Mouse (Mus musculus): ENCODE data around the gene Nisch. TPM values are rescaled to one million over a fixed set of nuclear protein-coding genes. Genes with fewer than 3 reads are reported as not detected.

The Nisch gene
- polyA plus RNA-seq (2014; fragmentation: Nextera tagmentation; extraction: Ambion mirVana) = 243 and 258 TPM in 2 replicates

DNA sequence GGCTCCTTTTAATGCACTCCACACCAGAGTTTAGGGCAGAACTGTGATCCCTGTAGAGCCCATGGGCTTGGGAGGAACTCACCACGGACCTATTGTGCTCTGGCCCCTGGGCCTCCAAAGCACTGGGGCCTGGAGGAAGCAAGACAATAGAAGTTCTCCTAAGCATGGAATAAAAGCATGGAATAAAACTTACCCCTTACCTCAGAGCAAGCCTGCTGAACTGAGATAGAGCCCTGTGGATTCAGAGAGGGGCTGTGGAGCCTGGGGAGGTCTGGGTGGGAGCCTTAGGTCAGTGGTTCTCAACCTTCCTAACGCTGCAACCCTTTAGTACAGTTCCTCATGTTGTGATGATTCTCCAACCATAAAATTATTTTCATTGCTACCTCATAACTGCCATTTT is at the start of gene Nisch:
Nisch (minus strand) TSS at position 101 of the 400 bp plus-strand sequence.
- DNase-seq (ENCODE audit: low spot score, missing footprints) = peak; percentile 81
- Histone ChIP-seq H3K4me2 (no peak within 1 kb of the TSS), H3K4me1 (ENCODE audit: control insufficient read depth, insufficient read depth, low read length) (no peaks in the 10 kb centered on the region), H3K4me3 (ENCODE audit: low read depth, low read length) (no peak within 1 kb of the TSS), H3K36me3 (ENCODE audit: control insufficient read depth, insufficient read depth, low read length) (no peaks in the 10 kb centered on the region), H3K27me3 (ENCODE audit: control insufficient read depth, insufficient read depth, low read length) (no peaks in the 10 kb centered on the region), H3K27ac (ENCODE audit: low read depth, low read length) (peak within 1 kb of the TSS; percentile 8; the same call in 1 of the 2 replicates), H3K9ac (ENCODE audit: low read length) (peak within 1 kb of the TSS; percentile 38), H3K9me3 (ENCODE audit: control insufficient read depth, low read length) (no peaks in the 10 kb centered on the region)
- ATAC-seq (ENCODE audit: low FRiP score) = no peak
- 61% methylated on average over 2 of the region's 2 CpGs for WGBS

DNA sequence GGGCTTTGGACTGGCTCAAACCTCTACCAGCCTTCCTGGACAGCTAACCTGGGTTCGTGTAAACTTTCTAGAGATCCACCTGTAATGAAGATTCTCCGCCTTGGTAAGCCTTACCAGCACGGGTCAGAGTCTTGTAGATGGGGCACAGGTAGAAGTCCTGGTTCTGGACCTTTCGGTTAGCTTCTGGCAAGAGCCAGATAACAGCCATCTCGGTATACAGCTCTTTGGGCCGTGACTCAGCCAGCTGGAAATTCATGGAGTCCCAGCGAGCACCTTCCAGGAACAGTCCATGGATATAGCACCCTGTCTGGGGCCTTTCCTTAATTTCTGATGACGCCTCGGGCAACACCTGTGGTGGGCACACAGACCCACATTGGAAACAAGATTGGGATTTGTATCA is 44.2 kb upstream of the Nisch start:
- H3K27ac ChIP-seq (ENCODE audit: low read depth, low read length) = no peak overlapping the region
- H3K27me3 ChIP-seq (ENCODE audit: control insufficient read depth, insufficient read depth, low read length) = no peaks in the 10 kb centered on the region
- H3K9me3 ChIP-seq (ENCODE audit: control insufficient read depth, low read length) = no peaks in the 10 kb centered on the region
- whole genome bisulfite sequencing = 92% methylated on average over 9 of the region's 9 CpGs
- no peak overlapping the region for H3K4me2 ChIP-seq
- no peak overlapping the region for H3K9ac ChIP-seq (ENCODE audit: low read length)
- H3K36me3 ChIP-seq (ENCODE audit: control insufficient read depth, insufficient read depth, low read length) = peaks cover 39% of the 10 kb centered on the region
- H3K4me3 ChIP-seq (ENCODE audit: low read depth, low read length) = no peak overlapping the region
- ATAC-seq (ENCODE audit: low FRiP score) (no peak), DNase-seq (ENCODE audit: low spot score, missing footprints) (no peak)
- H3K4me1 ChIP-seq (ENCODE audit: control insufficient read depth, insufficient read depth, low read length) = no peaks in the 10 kb centered on the region

DNA sequence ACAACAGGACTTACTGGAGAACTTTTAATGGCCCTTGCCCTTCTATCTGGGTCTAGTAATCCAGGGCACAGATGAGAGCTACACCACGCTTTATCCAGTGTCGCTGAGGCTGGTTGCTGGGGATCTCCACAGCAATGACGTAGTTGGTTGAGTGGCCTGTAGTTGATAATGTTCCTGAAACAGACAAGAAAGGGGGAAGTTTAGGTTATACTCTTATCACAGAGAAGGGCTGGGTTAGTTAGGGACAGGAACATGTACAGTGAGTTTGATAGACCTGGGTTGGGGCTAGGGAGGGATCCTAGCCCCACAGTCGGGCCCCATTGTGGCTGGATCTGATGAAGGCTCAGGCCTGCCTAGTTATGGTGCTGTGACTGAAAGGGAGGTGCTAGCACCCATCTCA is 43.6 kb upstream of the Nisch start:
- no peaks in the 10 kb centered on the region for H3K27me3 ChIP-seq (ENCODE audit: control insufficient read depth, insufficient read depth, low read length)
- no peak overlapping the region for H3K4me3 ChIP-seq (ENCODE audit: low read depth, low read length)
- H3K4me2 ChIP-seq = no peak overlapping the region
- no peak overlapping the region for H3K27ac ChIP-seq (ENCODE audit: low read depth, low read length)
- H3K4me1 ChIP-seq (ENCODE audit: control insufficient read depth, insufficient read depth, low read length) = no peaks in the 10 kb centered on the region
- no peaks in the 10 kb centered on the region for H3K9me3 ChIP-seq (ENCODE audit: control insufficient read depth, low read length)
- ATAC-seq (ENCODE audit: low FRiP score) = no peak
- peaks cover 44% of the 10 kb centered on the region for H3K36me3 ChIP-seq (ENCODE audit: control insufficient read depth, insufficient read depth, low read length)
- H3K9ac ChIP-seq (ENCODE audit: low read length) = no peak overlapping the region
- WGBS = 94% methylated on average over 4 of the region's 4 CpGs
- no peak for DNase-seq (ENCODE audit: low spot score, missing footprints)

DNA sequence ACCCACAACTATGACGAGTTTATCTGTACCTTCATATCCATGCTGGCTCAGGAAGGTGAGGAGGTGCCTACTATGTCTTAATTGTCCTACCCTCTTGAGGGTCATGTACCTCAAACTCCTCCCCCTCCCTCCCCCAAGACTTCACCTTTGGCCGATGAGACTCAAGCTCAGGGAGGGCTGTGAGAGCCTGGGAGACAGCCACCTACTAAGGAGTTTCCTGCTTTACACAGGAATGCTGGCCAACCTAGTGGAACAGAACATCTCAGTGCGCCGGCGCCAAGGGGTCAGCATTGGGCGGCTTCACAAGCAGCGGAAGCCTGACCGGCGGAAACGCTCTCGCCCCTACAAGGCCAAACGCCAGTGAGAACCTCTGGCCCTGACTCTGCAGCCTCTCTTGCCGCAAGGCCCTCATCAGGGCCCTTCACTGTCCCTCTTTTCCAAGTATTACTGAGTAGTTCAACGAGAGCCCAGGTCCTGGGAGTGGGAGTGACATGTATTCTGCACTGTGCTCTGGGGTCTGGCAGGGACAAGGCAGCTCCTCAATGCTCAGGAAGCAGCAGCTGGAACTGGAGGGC is 41.8 kb upstream of the Nisch start:
- Histone ChIP-seq H3K4me1 (ENCODE audit: control insufficient read depth, insufficient read depth, low read length) (no peaks in the 10 kb centered on the region), H3K4me2 (no peak overlapping the region), H3K36me3 (ENCODE audit: control insufficient read depth, insufficient read depth, low read length) (peaks cover 56% of the 10 kb centered on the region), H3K9me3 (ENCODE audit: control insufficient read depth, low read length) (no peaks in the 10 kb centered on the region), H3K9ac (ENCODE audit: low read length) (no peak overlapping the region), H3K4me3 (ENCODE audit: low read depth, low read length) (no peak overlapping the region), H3K27ac (ENCODE audit: low read depth, low read length) (no peak overlapping the region), H3K27me3 (ENCODE audit: control insufficient read depth, insufficient read depth, low read length) (no peaks in the 10 kb centered on the region)
- no peak for DNase-seq (ENCODE audit: low spot score, missing footprints)
- WGBS = 96% methylated on average over 14 of the region's 14 CpGs
- ATAC-seq (ENCODE audit: low FRiP score) = no peak

DNA sequence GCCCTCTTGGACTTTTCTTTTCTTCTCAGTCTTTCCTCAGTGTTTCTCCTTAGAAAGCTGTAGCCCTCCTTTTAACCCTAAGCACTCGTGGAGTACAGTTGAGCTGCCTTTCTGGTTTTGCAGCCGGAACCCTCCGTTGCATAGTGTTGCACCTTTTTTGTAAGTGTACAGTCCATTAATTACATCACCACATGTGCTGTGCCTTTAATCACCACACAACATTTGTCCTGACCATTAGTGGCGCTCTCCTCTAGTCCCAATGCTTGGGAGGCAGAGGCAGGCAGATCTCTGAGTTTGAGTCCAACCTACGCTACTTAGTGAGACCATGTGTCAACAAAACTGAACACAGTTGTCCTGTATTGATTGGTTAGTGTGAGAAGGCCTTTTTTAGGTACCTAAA is 35.3 kb upstream of the Nisch start:
- Histone ChIP-seq H3K4me1 (ENCODE audit: control insufficient read depth, insufficient read depth, low read length) (peaks cover 11% of the 10 kb centered on the region; the same call in 1 of the 2 replicates), H3K27me3 (ENCODE audit: control insufficient read depth, insufficient read depth, low read length) (no peaks in the 10 kb centered on the region), H3K27ac (ENCODE audit: low read depth, low read length) (no peak overlapping the region), H3K4me3 (ENCODE audit: low read depth, low read length) (peak overlapping the region; percentile 98), H3K36me3 (ENCODE audit: control insufficient read depth, insufficient read depth, low read length) (peaks cover 28% of the 10 kb centered on the region), H3K9me3 (ENCODE audit: control insufficient read depth, low read length) (no peaks in the 10 kb centered on the region), H3K4me2 (peak overlapping the region; percentile 91), H3K9ac (ENCODE audit: low read length) (peak overlapping the region; percentile 96)
- WGBS = 86% methylated on average over 5 of the region's 5 CpGs
- ATAC-seq (ENCODE audit: low FRiP score) (no peak), DNase-seq (ENCODE audit: low spot score, missing footprints) (peak; percentile 56)

DNA sequence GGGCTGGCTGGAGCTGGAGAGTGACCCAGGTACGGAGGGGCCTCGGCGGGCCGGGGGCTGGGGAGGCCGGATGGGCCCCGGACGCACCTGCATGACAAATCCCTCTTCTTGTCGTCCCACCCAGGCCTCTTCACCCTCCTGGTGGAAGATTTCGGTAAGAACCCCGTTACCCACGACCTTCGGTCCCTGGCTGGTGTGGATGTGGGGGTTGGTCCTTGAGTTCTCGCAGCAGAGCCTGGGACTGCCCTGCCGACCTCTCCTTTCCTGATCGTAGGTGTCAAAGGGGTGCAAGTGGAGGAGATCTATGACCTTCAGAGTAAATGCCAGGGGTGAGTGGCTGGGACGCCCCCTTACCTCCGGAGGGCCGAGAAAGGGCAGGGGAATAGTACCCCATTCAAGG is 34.9 kb upstream of the Nisch start:
- Histone ChIP-seq H3K9ac (ENCODE audit: low read length) (peak overlapping the region; percentile 96), H3K9me3 (ENCODE audit: control insufficient read depth, low read length) (no peaks in the 10 kb centered on the region), H3K4me2 (peak overlapping the region; percentile 91), H3K27me3 (ENCODE audit: control insufficient read depth, insufficient read depth, low read length) (no peaks in the 10 kb centered on the region), H3K27ac (ENCODE audit: low read depth, low read length) (peak overlapping the region; percentile 14; the same call in 1 of the 2 replicates), H3K36me3 (ENCODE audit: control insufficient read depth, insufficient read depth, low read length) (peaks cover 24% of the 10 kb centered on the region), H3K4me1 (ENCODE audit: control insufficient read depth, insufficient read depth, low read length) (peaks cover 11% of the 10 kb centered on the region; the same call in 1 of the 2 replicates), H3K4me3 (ENCODE audit: low read depth, low read length) (peak overlapping the region; percentile 98)
- 3% methylated on average over 18 of the region's 18 CpGs for WGBS
- no peak for DNase-seq (ENCODE audit: low spot score, missing footprints)
- no peak for ATAC-seq (ENCODE audit: low FRiP score)

DNA sequence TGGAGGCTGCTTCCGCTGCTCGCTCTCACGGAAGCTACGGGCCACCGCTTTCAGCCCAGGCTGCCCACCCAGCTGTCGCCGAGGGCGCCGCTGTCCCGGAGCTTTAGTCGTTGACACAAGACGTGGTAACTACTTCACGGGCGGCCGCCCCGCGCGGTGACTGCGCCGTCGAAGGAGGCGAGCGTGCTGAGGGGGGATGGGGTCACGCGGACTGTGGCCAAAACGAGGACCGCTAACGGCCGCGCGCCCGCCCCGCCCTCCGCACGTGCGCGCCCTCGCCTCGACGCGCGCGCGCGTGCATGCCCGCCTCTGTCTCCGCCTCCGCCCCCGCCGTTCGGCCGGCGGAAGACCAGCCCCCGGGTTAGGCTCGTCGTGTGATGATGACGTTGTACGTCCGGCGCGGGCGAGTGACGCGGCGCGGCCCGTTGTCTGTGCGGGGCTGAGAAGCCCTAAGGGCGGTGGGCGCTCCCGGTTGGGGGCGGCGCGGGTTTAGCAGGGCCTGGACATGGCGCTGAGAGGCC is 34.4 kb upstream of the Nisch start, which contains the start of the genes Phf7 and Bap1:
Phf7 (minus strand) TSS at position 234 of the 521 bp plus-strand sequence.
Bap1 (plus strand) TSS at position 367 of the 521 bp plus-strand sequence.
- WGBS = under 1% methylated on average over 75 of the region's 75 CpGs
- H3K4me2 ChIP-seq = peak within 1 kb of the TSS; percentile 91
- DNase-seq (ENCODE audit: low spot score, missing footprints) (peak; percentile 100), ATAC-seq (ENCODE audit: low FRiP score) (peak; percentile 94)
- peaks cover 19% of the 10 kb centered on the region for H3K36me3 ChIP-seq (ENCODE audit: control insufficient read depth, insufficient read depth, low read length)
- H3K4me1 ChIP-seq (ENCODE audit: control insufficient read depth, insufficient read depth, low read length) = peaks cover 11% of the 10 kb centered on the region; the same call in 1 of the 2 replicates
- H3K4me3 ChIP-seq (ENCODE audit: low read depth, low read length) = peak within 1 kb of the TSS; percentile 98
- peak within 1 kb of the TSS; percentile 71 for H3K27ac ChIP-seq (ENCODE audit: low read depth, low read length)
- H3K9me3 ChIP-seq (ENCODE audit: control insufficient read depth, low read length) = no peaks in the 10 kb centered on the region
- H3K9ac ChIP-seq (ENCODE audit: low read length) = peak within 1 kb of the TSS; percentile 96
- H3K27me3 ChIP-seq (ENCODE audit: control insufficient read depth, insufficient read depth, low read length) = no peaks in the 10 kb centered on the region

DNA sequence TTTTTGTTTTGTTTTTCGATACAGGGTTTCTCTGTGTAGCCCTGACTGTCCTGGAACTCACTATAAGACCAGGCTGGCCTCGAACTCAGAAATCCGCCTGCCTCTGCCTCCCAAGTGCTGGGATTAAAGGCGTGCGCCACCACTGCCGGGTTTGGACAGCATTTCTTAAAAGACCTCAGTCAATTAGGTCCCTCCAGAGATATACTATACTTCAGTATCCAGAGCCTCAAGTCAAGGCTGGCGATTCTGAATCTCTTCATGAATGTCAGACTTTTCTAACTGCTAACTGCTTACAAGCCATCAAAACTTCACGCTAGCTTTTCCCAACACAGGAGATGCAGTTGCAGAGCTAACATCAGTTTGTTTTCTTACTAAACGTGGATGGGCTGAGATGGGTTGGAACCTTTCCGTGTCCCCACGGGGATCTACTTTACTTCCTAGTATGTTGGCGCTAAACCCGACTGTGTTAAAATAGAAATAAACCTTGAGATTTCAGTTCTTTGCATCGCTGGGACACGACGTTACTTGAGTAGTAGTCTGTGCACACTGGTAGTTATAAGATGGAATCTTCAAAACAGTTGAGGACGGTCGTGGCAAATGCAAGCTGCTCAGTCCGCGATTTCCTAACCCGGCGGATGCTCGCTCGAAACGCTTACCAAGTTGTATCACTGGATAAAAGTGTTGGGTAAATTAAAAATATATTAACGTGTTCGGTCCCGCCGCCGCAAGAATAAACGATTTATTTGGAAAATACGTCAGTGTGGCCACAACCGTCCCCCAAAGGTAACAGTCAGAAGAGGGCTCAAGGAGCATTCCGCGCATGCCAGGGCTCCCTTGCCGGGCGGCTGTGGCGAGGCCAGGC is 33.7 kb upstream of the Nisch start:
- H3K9ac ChIP-seq (ENCODE audit: low read length) = peak overlapping the region; percentile 96
- 22% methylated on average over 38 of the region's 38 CpGs for WGBS
- no peak for ATAC-seq (ENCODE audit: low FRiP score)
- H3K4me3 ChIP-seq (ENCODE audit: low read depth, low read length) = peak overlapping the region; percentile 98
- H3K4me1 ChIP-seq (ENCODE audit: control insufficient read depth, insufficient read depth, low read length) = peaks cover 11% of the 10 kb centered on the region; the same call in 1 of the 2 replicates
- peak overlapping the region; percentile 71 for H3K27ac ChIP-seq (ENCODE audit: low read depth, low read length)
- DNase-seq (ENCODE audit: low spot score, missing footprints) = no peak
- peak overlapping the region; percentile 91 for H3K4me2 ChIP-seq
- peaks cover 13% of the 10 kb centered on the region for H3K36me3 ChIP-seq (ENCODE audit: control insufficient read depth, insufficient read depth, low read length)
- no peaks in the 10 kb centered on the region for H3K27me3 ChIP-seq (ENCODE audit: control insufficient read depth, insufficient read depth, low read length)
- no peaks in the 10 kb centered on the region for H3K9me3 ChIP-seq (ENCODE audit: control insufficient read depth, low read length)

DNA sequence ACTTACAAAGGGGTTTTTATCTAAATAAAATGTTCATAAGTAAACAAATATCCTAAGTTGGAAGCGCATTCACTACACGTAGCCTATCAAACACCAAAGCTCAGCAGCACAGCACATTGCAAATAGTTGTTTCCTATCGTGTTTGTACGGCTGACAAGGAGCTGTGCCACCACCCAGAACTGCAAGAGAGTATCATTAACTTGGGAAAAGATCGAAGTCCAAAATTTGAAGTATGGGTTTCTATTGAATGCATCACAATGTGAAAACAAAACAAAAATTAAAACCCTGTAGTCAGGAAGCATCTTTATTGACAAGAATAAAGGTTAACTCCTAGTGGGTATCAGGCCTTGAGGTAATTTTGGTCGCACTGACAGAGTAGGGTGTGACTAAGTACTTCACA is 31.6 kb upstream of the Nisch start:
- Histone ChIP-seq H3K27me3 (ENCODE audit: control insufficient read depth, insufficient read depth, low read length) (no peaks in the 10 kb centered on the region), H3K27ac (ENCODE audit: low read depth, low read length) (no peak overlapping the region), H3K9ac (ENCODE audit: low read length) (no peak overlapping the region), H3K4me2 (no peak overlapping the region), H3K36me3 (ENCODE audit: control insufficient read depth, insufficient read depth, low read length) (no peaks in the 10 kb centered on the region), H3K9me3 (ENCODE audit: control insufficient read depth, low read length) (no peaks in the 10 kb centered on the region), H3K4me3 (ENCODE audit: low read depth, low read length) (no peak overlapping the region), H3K4me1 (ENCODE audit: control insufficient read depth, insufficient read depth, low read length) (peaks cover 11% of the 10 kb centered on the region; the same call in 1 of the 2 replicates)
- 90% methylated on average over 6 of the region's 6 CpGs for WGBS
- no peak for DNase-seq (ENCODE audit: low spot score, missing footprints)
- ATAC-seq (ENCODE audit: low FRiP score) = no peak

Measured in midbrain, embryonic 11.5 days (tissue).